Mouse (Mus musculus) hindbrain, embryonic 10.5 days (tissue): Measurements from ENCODE around the gene Mrps24. TPM values are rescaled to one million over a fixed set of nuclear protein-coding genes. Genes with fewer than 3 reads are reported as not detected.

Source experiments
- DNase-seq: peaks from one replicate; pipeline ENCODE4 v3.0.0-alpha.2; 2017; ENCODE audit warnings: low spot score
- H3K27ac ChIP-seq: fragments of 300-500 bp; sonication (generic); 2 replicates; pipeline ENCODE4 v1.5.1; 2016; ENCODE audit warnings: mild to moderate bottlenecking, moderate library complexity
- H3K27me3 ChIP-seq: fragments of 300-500 bp; sonication (generic); 2 replicates; pipeline ENCODE4 v1.6.1; 2016; ENCODE audit warnings: mild to moderate bottlenecking; ENCODE audit not compliant: poor library complexity, insufficient read depth, severe bottlenecking
- H3K36me3 ChIP-seq: fragments of 300-500 bp; sonication (generic); 2 replicates; pipeline ENCODE4 v1.6.1; 2016; ENCODE audit warnings: mild to moderate bottlenecking, moderate library complexity
- H3K4me1 ChIP-seq: fragments of 300-500 bp; sonication (generic); replicated peaks from 2 replicates; pipeline ENCODE4 v1.6.1; 2016; ENCODE audit warnings: mild to moderate bottlenecking
- H3K4me3 ChIP-seq: fragments of 300-500 bp; sonication (generic); 2 replicates; pipeline ENCODE4 v1.5.1; 2016; ENCODE audit warnings: mild to moderate bottlenecking, moderate library complexity
- H3K9me3 ChIP-seq: fragments of 300-500 bp; sonication (generic); 2 replicates; pipeline ENCODE4 v1.6.1; 2016; ENCODE audit warnings: mild to moderate bottlenecking, moderate library complexity
- WGBS: fragments of 180-500 bp; shearing (Covaris S2); methylation state at CpG from one replicate; pipeline ENCODE4 v1.1.7; 2016; 5-methylcytosine and 5-hydroxymethylcytosine counted together
- polyA plus RNA-seq: library from polyadenylated mRNA; unstranded; fragments of >200 nt; fragmentation: Nextera tagmentation; extraction: Ambion mirVana; gene quantifications from 2 replicates; pipeline ENCODE4 v1.2.1, GENCODE M21; 2016

The Mrps24 gene
- polyA plus RNA-seq, 1 experiment from 2014 or later = 183 TPM

DNA sequence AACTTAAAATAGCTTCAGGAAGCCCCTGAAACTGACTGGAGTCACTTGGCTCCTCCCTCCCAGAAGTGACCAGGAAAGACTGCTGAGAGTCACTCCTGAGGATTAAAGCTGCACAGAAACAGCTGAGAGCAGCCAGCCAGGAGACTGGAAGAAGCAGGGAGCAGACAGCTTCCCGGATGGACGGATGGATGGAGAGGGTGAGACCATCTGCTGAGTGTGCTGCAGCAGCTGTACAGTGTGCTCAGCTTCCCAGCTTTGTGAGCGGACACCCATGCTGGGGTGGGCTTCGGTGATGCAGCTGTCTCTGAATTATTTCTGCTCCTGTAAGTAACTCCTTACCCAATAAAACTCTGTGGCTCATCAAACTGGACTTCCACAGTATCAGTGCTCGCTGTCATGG lies 16.9 kb upstream of the Mrps24 start:
- no peaks in the 10 kb centered on the region for H3K9me3 ChIP-seq
- H3K27me3 ChIP-seq = no peaks in the 10 kb centered on the region
- H3K4me1 ChIP-seq = peaks cover 17% of the 10 kb centered on the region
- no peak overlapping the region; the same call in 1 of the 2 replicates for H3K27ac ChIP-seq
- no peaks in the 10 kb centered on the region for H3K36me3 ChIP-seq
- no peak overlapping the region for H3K4me3 ChIP-seq
- DNase-seq = peak; percentile 16
- 77% methylated on average over 5 of the region's 5 CpGs for WGBS

DNA sequence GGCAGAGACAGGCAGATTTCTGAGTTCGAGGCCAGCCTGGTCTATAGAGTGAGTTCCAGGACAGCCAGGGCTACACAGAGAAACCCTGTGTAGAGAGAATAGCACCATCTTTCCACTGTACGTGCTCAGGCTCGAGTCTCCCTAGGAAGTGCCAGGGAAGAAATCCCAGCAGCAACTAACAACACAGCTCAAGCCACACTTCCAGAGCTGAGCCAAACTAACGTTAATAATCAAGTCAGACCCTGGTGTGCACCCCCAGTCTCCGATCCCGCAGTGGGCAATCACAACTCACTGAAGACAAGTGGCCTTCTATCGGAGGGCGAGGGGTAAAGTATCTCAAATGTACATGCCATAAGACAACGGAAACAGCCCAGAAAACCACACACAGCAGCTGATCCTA lies 14.1 kb upstream of the Mrps24 start:
- no peak overlapping the region for H3K27ac ChIP-seq
- no peaks in the 10 kb centered on the region for H3K27me3 ChIP-seq
- DNase-seq = no peak
- peaks cover 17% of the 10 kb centered on the region for H3K4me1 ChIP-seq
- 91% methylated on average over 9 of the region's 9 CpGs for WGBS
- H3K9me3 ChIP-seq = no peaks in the 10 kb centered on the region
- no peak overlapping the region for H3K4me3 ChIP-seq
- H3K36me3 ChIP-seq = 0 out of 2 replicates have a peak, but pooled peaks cover 4% of the 10 kb centered on the region

DNA sequence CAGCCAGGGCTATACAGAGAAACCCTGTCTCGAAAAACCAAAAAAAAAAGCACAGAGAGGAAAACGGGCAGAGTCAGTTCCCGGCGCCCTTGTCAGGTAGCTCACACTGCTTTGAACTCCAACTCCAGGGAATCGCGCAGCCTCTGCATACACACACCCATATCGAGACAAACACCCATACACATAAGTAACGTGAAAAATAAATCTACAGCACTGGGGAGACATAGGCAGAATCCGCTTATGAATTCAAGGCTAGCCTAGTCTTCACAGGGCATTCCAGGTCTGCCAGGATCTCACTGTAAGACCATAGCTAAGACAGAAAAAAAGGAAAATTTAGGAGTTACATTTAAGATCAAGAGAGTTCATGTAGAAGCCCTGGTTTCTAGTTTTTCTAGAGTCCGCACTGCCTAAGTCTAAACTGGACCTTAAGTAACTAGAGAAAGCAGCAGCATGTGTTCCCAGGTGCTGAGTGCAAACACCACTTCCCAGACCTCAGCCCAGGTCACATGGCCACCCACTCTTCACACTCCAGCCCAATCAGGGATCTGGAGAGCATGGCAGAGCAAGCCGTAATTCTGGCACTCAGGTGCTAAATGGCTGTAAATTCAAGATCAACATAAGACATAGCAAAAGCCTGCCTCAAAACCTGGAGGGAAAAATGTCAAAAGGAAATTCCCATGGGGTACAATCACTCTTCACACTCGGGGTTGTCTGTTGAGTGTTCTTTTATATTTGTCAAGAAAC lies 3.3 kb upstream of the Mrps24 start:
- no peak overlapping the region for H3K4me3 ChIP-seq
- no peak overlapping the region for H3K27ac ChIP-seq
- DNase-seq = no peak
- H3K27me3 ChIP-seq = no peaks in the 10 kb centered on the region
- H3K36me3 ChIP-seq = peaks cover 55% of the 10 kb centered on the region
- WGBS = 95% methylated on average over 12 of the region's 12 CpGs
- no peaks in the 10 kb centered on the region for H3K9me3 ChIP-seq
- no peaks in the 10 kb centered on the region for H3K4me1 ChIP-seq

DNA sequence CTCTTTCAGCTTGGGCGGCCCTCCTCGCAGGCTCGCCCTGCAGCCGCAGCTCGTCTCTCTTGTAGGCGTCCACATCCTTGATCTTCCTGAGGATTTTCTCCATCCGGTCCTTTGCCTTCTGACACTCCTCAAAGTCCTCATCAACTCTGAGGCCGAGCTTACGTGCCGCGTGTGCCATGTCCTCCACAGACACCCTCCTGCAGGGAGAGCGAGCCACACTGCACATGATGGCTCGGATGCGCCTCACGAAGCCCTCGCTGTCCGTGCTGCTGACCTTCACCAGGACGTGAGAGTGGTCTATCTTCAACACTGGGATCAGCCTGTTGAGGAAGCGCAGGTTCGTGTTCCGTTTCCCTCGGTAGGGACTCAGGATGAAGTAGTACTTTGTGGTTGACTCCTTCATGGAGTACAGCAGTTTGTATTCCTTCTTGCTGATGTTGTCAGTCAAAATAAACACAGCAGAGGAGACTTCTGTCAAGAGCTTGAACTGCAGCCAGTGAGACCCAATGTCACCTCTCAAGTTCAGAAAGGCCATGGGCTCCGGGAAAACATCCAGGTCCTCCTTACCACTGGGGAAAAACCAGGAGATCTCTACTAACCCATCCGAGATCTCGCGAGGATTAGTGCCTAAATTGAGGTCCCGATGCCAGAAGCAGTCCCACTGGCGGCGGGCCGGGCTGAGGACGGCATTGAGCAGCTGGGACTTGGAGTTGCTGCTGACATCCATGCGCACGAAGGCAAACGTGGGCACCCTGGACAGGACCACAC lies 1.6 kb upstream of the Mrps24 start:
- H3K36me3 ChIP-seq = peaks cover 50% of the 10 kb centered on the region
- DNase-seq = no peak
- WGBS = 94% methylated on average over 34 of the region's 34 CpGs
- no peaks in the 10 kb centered on the region for H3K4me1 ChIP-seq
- H3K9me3 ChIP-seq = no peaks in the 10 kb centered on the region
- H3K27ac ChIP-seq = no peak overlapping the region
- no peak overlapping the region for H3K4me3 ChIP-seq
- no peaks in the 10 kb centered on the region for H3K27me3 ChIP-seq

DNA sequence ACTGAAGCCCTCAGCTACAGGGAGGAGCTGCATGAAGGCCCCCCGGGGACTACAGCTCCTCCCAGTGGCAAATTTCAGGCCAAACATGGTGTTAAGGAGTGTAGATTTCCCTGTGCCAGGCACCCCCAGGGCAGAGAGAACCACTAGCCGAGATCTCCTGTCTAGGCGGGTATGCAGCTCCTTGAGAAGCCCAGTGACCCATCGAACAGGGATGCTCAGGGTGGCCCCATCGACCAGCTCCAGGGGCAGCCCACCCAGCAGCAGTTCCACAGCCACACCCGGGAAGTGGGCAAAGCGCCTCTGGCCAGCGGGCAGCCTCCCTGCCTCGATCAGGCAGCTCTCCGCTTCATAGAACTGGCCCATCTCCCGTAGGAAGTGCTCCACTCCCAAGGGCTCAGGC lies 766 bp upstream of the Mrps24 start:
- Histone ChIP-seq H3K36me3 (peaks cover 45% of the 10 kb centered on the region), H3K27me3 (no peaks in the 10 kb centered on the region), H3K9me3 (no peaks in the 10 kb centered on the region), H3K4me3 (no peak overlapping the region), H3K4me1 (no peaks in the 10 kb centered on the region), H3K27ac (no peak overlapping the region)
- WGBS = 92% methylated on average over 11 of the region's 11 CpGs
- DNase-seq = no peak

DNA sequence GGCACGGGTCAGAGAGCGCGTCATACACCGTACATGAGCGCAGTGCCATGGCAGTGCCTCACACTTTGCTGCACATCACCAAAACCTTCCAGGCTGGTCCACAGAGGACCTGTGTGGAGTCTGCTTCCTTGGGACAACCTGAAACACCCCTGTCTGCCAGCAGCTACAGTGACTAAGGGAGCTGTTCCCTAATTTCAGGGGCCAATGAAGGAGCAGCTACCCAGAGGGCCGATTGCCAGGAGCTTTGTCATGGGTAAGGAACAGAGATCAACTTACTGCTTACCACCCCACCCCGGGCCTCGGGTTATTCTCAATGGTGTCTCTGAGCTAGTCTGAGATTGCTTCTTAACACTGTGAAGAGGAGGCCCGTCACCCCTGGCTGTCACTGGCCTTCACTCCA lies 301 bp downstream of the Mrps24 start:
- Histone ChIP-seq H3K27me3 (no peaks in the 10 kb centered on the region), H3K36me3 (peaks cover 45% of the 10 kb centered on the region), H3K4me3 (no peak overlapping the region), H3K27ac (no peak overlapping the region), H3K4me1 (no peaks in the 10 kb centered on the region), H3K9me3 (no peaks in the 10 kb centered on the region)
- DNase-seq = no peak
- 93% methylated on average over 9 of the region's 9 CpGs for WGBS

DNA sequence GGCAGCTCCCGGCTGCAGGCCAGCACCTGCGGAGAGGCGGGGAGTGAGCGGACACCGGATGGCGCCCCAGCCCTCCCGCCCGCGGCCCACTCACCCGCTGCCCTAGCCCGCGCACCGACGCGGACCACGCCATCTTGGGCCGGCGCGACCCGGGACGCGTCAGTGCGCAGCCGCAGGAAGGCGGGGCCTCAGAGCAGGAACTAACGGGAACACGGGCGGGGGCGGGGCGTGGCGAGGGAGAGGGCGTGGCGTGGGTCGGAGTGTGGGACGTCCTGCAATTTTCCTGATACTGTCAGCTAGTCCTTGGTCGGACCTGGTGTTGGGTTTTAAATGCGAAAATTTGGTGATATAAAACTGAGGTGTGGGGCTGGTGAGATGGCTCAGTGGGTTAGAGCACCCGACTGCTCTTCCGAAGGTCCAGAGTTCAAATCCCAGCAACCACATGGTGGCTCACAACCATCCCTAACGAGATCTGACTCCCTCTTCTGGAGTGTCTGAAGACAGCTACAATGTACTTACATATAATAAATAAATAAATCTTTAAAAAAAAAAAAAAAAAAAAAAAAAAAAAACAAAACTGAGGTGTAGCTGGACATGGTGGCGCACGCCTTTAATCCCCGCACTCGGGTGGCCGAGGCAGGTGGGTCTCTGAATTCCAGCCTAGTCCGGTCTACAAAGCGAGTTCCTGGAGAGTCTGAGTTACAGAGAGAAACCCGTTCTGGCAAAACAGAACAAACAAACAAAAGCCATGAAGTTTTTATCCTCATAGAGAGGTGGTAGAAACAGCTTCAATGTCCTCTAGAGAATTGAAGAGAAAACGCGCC lies 7.7 kb downstream of the Mrps24 start:
- peak; percentile 93 for DNase-seq
- peak overlapping the region; percentile 96 for H3K27ac ChIP-seq
- no peaks in the 10 kb centered on the region for H3K9me3 ChIP-seq
- peaks cover 21% of the 10 kb centered on the region for H3K4me1 ChIP-seq
- H3K36me3 ChIP-seq = peaks cover 29% of the 10 kb centered on the region
- H3K4me3 ChIP-seq = peak overlapping the region; percentile 99
- 19% methylated on average over 49 of the region's 50 CpGs for WGBS
- H3K27me3 ChIP-seq = no peaks in the 10 kb centered on the region

DNA sequence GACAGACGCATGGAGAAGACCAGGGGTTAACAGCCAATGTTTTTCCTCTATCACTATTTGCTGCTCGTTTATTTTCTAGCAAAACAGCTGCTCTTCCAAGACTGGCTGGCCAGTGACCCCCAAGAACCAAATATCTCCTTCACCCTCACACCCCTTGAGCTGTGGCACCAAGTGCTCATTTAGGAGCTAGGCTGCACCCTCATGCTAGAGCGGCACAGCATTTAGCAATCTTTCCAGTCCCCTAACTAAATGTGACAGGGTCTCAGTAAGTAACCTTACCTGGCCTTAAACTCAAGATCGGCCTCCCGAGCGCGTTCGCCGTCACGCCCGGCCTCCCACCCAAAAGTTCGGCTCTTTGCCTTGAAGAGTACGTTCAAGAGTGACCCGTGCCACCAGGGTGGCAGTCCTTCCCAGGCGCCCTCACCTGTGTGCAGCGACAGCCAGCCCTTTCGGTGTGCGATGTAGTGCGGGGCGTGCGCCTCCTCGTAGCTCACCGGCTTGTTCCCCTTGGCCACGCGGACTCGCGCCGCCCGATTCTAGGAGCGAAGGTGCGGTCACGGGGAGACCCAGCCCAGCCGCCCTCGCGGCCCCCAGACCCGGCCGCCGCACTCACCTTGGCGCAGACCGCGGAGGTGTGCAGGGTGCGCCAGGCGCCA lies 8.5 kb downstream of the Mrps24 start:
- DNase-seq = no peak

DNA sequence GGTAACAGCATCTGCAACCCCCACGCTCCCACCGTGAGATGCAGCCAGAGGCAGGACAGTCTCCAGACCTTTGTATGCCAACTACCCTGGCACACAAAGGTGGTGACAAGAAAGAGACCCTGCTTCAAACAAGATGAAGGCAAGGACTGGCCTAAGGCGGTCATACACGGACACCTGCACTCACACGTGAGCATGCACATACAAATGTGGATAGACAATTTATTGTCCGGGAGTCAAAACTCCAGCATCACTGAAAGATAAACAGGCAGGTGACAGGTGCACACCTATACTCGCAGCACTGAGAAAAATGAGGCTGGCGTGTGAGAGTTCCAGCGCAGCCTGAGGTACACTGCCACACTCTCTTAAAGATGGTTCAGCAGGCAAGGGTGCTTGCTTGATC lies 9.5 kb downstream of the Mrps24 start:
- 96% methylated on average over 9 of the region's 9 CpGs for WGBS
- Histone ChIP-seq H3K9me3 (no peaks in the 10 kb centered on the region), H3K27me3 (no peaks in the 10 kb centered on the region), H3K4me3 (peak overlapping the region; percentile 99; the same call in 1 of the 2 replicates), H3K27ac (no peak overlapping the region), H3K4me1 (peaks cover 21% of the 10 kb centered on the region), H3K36me3 (peaks cover 32% of the 10 kb centered on the region)
- DNase-seq = no peak

More for the DNA sequence above, 8.5 kb downstream of the Mrps24 start:
- Histone ChIP-seq H3K9me3 (no peaks in the 10 kb centered on the region), H3K4me1 (peaks cover 21% of the 10 kb centered on the region), H3K36me3 (peaks cover 32% of the 10 kb centered on the region), H3K4me3 (peak overlapping the region; percentile 99), H3K27ac (peak overlapping the region; percentile 96), H3K27me3 (no peaks in the 10 kb centered on the region)
- 2% methylated on average over 43 of the region's 43 CpGs for WGBS

DNA sequence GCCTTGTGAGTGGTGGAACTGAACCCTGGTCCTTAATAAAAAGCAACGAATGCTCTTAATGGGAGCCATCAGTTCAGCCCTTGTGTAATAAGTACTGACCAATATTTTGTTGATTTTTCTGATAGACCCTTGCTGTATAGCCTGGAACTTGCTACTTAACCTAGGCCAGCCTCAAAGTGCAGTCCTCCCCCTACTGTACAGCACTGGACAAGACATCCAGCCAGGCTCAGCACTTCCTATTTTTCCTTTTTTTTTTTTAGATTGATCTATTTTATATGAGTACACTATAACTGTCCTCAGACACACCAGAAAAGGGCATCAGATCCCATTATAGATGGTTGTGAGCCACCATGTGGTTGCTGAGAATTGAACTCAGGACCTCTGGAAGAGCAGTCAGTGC lies 12.1 kb downstream of the Mrps24 start:
- Histone ChIP-seq H3K4me1 (peaks cover 21% of the 10 kb centered on the region), H3K27me3 (no peaks in the 10 kb centered on the region), H3K27ac (no peak overlapping the region), H3K9me3 (no peaks in the 10 kb centered on the region), H3K4me3 (no peak overlapping the region), H3K36me3 (peaks cover 32% of the 10 kb centered on the region)
- WGBS = 97% methylated on average over 1 of the region's 1 CpGs
- DNase-seq = no peak

DNA sequence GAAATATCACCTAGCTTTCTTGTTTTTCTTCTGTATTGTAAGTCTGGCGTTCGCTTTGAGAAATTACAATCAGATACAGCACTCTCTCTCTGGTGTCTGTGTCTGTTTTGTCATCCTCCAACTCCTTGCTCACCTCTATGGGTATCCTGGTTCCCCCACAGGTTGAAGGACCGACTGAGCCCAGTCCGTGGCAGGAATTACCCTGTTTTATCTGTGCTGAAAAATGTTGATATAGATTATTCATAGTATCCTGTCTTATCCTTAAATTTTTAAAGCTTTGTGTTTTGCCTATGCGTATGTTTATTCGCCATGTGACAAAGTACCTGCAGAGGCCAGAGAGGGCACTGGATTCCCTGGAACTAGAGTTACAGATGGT lies 12.5 kb downstream of the Mrps24 start:
- no peak for DNase-seq
- H3K27me3 ChIP-seq = no peaks in the 10 kb centered on the region
- WGBS = 91% methylated on average over 6 of the region's 6 CpGs

DNA sequence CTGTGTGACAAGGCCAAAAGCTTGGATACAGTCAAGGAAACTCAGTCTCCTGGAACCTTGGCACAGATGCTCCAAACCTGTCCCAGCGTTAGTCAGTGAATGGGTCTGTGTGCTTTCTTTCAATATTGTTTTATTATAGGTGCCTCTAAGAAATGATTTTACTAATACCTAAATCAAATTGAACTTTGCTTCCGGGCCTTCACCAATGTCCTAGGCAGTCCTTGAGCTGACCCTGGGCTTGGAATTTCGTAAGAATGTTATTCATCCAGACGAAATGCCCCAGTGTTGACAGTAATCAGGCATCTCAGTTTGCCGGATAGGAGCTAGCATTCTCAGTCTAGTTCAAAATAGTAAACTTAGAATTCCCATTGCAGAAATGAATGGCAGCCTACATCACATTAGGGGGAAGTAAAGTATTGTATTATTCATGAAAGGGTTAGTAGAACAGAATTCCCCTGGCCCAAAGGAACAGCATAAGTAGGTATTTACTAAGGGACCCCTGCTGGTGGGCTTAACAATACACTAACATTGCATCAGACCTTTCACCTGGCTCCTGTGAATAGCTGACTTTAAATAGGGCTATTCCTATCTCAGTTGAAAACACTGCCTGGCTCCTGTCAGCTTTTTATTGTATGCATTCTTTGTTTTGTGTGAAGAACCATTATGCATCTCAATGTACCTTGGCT lies 13.1 kb downstream of the Mrps24 start:
- no peak for DNase-seq
- Histone ChIP-seq H3K27ac (no peak overlapping the region), H3K36me3 (peaks cover 32% of the 10 kb centered on the region), H3K4me1 (peaks cover 19% of the 10 kb centered on the region), H3K27me3 (no peaks in the 10 kb centered on the region), H3K9me3 (no peaks in the 10 kb centered on the region), H3K4me3 (no peak overlapping the region)
- 83% methylated on average over 5 of the region's 5 CpGs for WGBS

More for the DNA sequence above, 12.5 kb downstream of the Mrps24 start:
- peaks cover 21% of the 10 kb centered on the region for H3K4me1 ChIP-seq
- H3K27ac ChIP-seq = no peak overlapping the region
- no peak overlapping the region for H3K4me3 ChIP-seq
- H3K9me3 ChIP-seq = no peaks in the 10 kb centered on the region
- peaks cover 32% of the 10 kb centered on the region for H3K36me3 ChIP-seq
